Mouse (Mus musculus): ENCODE data around the gene Ttbk1.

GRCm38 (mm10) chr17:46486995-46487394, 480 bp downstream of the Ttbk1 start:
- no peak for TF ChIP-seq CTCF (IDR thresholded peaks at IDR 0.05)
- no peak for TF ChIP-seq POLR2A (IDR thresholded peaks at IDR 0.05; ENCODE audit: insufficient read depth, low read depth, low read length)
- no peak for TF ChIP-seq EP300 (IDR thresholded peaks at IDR 0.05; ENCODE audit: insufficient read depth, low read depth, low read length)

Data from heart, adult 2 months (tissue).